Mouse (Mus musculus) adrenal gland, postnatal 36 days (tissue): ENCODE results near the gene Nexn. TPM values are rescaled to one million over a fixed set of nuclear protein-coding genes. Genes with fewer than 3 reads are reported as not detected.
"Not testable (repeated sequence)": the region's sequence is repeated elsewhere in the genome, so short reads cannot be mapped to it uniquely, and the experiment has no call there.

Experiments used
- DNase-seq, 2 experiments: peaks; one replicate each; pipeline ENCODE4 v3.0.0; 2021; ENCODE audit warnings: mixed read lengths in 1 of 2
- long read RNA-seq, 2 experiments: library from polyadenylated mRNA; stranded (forward); transcript quantifications; one replicate each; pipeline ENCODE4 v2.0.0; 2021; ENCODE audit warnings: borderline sequencing depth in 2 of 2
- total RNA-seq, 2 experiments: library from RNA; stranded (reverse); gene quantifications; 2 replicates each; pipeline ENCODE4 v1.2.3; 2021

Nexn gene
- total RNA-seq: 1 to 10 TPM; 2.2 to 3.9 TPM
- long read RNA-seq, experiment 1, partial matches to known transcripts: 0 of 1 reads
- long read RNA-seq, experiment 1, other reads (novel, unspliced or antisense): 1 of 1 reads
- long read RNA-seq, experiment 2: 0 reads

DNA sequence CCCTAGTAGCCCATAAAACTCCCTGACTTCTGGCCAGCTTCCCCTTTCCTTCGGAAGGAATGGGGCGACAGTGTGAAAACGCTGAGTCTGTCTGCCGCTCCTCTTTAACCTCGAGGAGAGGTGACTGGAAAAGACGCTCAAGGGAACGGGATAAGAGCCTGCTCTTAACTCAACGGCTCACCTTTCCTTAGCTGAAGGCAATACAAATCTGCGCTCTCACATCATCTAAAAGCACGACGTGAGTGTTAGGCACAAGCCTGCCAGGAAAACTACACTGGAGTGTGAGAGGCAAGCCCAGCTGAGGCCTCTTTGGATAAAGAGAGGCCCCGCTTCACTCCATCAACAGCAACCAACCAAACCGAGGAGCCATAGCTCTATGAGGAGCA, at the start of gene Nexn:
Nexn (minus strand) TSS at position 315 of the 386 bp plus-strand sequence.
- no peak for DNase-seq

DNA sequence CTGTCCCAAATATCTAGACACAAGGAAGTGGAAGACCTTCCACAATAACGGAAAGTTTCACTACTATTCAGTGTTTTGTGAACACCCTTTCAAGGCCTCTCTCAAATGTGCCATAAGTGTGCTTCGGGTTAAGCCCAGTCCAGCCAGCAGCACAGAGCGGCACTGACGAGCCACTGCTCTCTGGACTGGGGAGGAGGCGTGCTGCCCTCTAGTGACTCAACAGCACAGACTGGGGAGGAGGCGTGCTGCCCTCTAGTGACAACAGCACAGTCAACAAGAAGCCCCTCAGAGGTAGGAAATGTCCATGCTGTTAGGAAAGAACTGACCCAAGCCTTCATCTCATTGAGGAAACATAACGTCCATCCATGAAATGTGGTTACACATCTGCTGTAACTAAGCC, 49.5 kb upstream of the Nexn start:
- peak; percentile 87 to 91 for DNase-seq

GRCm38 (mm10) chr3:152314666-152315065, 48.5 kb upstream of the Nexn start:
- not testable (repeated sequence) for DNase-seq

DNA sequence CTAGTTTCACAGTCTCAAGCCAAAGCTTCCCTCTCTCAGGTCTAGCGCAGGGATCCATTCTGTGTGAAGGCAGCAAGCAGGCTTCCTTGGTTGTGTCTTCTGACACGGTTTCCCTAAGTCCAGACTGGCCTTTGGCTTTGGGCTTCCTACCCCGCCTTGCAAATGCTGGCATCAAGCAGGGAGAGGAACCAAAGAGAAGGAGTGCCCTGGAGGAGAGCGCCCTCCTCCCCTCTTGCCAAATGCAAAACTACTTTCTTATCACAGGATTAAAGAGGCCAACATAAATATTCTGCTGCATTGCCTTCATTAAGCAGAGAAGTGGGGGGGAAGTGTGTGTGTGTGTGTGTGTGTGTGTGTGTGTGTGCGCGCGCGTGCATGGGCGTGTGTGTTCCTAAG, 43.1 kb upstream of the Nexn start:
- DNase-seq: no peak

- peak; percentile 23 to 30 for DNase-seq
Measured at GRCm38 (mm10) chr3:152308485-152309249, 42.5 kb upstream of the Nexn start.

DNA sequence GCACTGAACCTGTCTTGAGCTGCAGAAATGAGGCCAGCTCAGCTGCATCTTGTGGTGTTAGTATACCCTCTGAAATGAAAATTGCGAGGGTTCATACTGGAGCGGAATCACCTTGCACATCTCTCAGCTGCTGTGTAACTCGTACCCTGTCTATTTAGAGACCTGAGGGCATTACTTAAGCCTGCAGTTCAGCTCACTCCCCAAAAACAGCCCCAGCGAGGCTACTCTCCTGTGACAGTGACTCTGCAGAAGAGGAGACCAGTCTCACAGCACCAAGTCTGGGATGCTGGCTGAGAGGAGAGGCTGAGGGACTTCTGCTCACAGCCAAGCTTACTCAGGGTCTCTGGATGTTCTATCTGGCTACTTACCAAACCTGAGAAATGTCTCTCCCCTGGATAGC, 39.8 kb upstream of the Nexn start:
- DNase-seq: no peak

GRCm38 (mm10) chr3:152305080-152305479, 38.9 kb upstream of the Nexn start:
- no peak for DNase-seq

GRCm38 (mm10) chr3:152304093-152304815, 38.1 kb upstream of the Nexn start:
- DNase-seq: no peak

GRCm38 (mm10) chr3:152302991-152303390, 36.8 kb upstream of the Nexn start:
- DNase-seq: no peak

DNA sequence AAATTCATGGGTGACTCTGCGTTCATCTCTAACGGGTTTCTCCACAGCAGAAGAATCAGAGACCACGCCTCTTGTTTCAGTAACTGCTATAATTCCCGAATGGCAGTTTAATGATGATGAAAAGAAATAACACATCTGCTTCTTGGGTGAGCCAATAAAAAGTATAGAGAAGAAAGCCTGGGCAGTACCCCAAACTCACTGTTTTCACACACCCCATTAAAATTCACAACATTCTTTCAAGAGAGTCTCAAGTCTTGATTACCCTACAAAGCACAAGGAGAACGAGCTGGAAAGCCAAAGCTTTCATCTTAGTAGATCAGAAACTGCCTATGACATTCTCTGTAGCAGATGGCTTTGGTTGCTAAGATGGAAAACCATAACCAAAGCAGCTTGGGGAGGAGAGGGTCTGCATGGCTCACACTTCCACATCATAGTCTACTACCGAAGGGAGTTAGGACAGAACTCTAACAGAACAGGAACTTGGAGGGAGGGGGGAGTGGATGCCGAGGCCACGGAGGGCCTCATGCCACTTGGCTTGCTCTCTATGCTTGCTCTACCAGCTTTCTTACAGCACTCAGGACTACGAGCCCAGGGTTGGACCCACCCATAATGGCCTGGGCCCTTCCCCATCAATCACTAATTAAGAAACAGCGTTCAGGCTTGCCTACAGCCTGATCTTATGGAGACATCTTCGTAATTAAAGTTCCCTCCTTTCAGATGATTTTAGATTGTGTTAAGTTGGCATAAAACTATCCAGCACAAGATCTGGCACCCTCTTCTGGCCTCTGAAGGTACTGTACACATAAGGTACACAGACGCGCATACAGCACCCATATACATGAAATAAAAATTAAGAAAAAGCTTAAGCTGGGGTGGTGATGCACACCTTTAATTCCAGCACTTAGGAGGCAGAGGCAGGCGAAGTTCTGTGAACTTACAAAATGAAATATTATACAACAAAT, 34.5 kb upstream of the Nexn start:
- no peak for DNase-seq

- no peak for DNase-seq
Measured at GRCm38 (mm10) chr3:152295896-152296295, 29.7 kb upstream of the Nexn start.

- DNase-seq: no peak
Measured at GRCm38 (mm10) chr3:152294400-152294799, 28.2 kb upstream of the Nexn start.

- no peak for DNase-seq
Measured at GRCm38 (mm10) chr3:152293530-152294181, 27.5 kb upstream of the Nexn start.

DNA sequence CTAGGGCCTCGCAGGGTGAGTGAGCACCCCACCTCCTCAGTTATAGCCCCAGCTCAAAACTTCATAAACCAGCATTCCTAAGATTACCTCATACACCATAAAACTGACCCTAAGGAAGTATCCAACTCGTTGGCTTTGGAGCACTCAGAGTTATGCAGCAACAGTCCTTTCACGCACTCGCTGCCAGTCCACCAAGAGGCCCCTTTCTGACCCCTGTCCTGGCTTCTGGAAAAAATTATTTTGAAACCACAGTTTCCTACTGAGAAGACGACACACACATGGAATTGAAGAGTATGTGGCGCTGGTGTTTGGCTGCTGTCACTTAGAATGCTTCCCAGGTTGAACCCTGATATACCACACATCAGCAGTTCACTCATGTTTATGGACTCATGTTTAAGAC, 25.7 kb upstream of the Nexn start:
- no peak for DNase-seq

DNA sequence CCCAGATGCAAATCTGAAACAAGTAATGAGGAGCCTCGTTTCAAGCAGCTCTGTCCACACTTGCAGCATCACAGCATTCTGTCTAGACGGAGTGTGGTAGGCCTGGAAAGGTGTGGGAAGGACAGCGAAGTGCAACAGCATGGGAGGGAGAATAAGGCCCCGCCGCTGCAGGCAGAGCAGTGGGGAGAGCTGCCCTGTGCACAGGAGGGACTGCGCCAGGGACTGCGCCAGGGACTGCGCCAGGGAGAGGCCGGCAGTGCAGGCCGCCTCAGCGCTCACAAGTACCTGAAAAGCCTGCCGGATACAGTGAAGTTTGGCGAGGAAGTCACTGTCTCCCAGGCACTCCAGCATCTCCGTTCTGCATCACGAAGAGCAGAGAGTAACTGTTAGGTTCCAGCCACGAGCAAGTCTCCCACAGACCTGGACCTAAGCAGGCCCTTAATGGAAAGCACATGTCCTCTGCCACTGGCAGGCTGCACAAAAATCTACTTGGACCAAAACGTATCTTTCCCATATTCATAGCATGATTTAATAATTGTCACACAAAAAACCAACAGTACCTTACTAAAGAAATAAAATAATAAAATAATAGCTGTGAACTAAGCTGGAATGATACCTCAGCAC, 24.1 kb upstream of the Nexn start:
- DNase-seq: no peak

DNA sequence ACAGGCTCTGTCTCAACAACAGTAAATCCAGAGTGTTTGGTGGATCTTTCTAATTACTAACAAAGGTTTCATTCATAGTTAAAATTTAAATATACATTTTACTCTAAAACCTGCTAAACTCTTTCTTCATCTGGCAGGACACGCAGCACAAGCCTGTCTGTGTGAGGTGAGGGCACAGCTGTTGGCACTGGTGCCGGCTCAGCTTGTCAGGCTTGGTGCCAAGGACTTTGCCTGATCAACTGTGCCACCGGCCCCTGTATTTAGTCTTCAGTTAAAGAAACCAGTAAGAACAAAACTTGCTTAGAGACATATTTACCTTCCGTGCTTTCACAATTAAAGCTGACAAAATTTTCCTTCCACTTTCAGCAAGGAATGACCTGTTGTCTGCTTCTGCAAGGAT, 22.6 kb upstream of the Nexn start:
- DNase-seq: peak; percentile 73 to 76

DNA sequence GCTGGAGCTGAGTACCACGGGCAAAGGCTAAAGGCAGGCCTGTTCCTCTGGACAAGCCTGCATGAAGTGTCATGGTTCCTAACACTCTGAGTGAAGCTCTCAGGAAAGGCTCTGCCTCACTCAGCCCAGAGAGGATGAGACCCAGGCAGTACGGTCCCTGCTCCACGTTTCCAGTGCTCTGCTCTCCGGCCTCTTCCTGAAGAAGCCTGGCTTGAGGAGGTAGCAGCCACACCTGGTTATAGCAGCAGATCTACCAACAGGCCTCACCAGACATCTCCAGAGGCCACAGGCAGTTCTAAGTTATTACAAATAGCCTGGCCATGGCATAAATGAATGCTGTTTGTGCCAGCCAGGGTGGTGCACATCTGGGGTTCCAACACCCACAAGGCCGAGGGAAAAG, 22.1 kb upstream of the Nexn start:
- DNase-seq: no peak

DNA sequence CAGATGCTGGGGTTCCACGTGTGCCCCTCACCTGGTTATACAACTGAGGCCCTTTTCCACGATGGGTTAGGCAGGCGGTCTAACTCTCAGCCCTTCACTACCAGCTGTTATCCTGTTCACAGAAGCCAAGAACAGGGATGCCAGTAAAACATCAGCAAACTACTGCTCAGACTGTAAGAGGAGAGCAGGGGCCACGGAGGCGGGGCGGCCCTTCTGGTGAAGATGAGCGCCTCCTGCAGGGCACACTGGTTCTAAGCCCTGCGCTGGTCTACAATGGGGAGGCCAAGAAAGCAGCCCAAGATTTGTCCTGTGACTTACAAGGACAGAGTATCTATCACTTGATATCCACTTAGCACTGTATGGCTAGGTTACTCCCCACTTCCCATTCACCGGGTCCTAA, 21.7 kb upstream of the Nexn start:
- no peak for DNase-seq

DNA sequence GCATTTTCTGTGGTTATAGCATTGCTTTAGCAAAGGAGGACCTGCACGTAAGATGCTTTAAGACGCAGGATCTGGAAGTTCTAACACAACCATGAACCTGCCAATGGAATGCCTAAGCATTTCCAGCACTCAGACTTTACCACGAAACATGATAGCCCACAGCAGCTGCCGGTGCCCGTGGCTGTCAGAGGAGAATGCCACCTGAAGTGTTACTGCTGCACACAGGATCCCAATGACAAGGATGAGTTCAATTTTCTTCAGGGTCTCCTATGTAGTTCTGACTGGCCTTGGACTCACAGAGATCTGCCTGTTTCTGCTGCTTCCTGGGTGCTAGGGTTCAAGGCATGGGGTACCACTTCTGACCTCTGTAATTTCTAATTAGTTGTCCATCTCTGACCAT, 18.6 kb upstream of the Nexn start:
- DNase-seq: no peak

GRCm38 (mm10) chr3:152284306-152284705, 18.2 kb upstream of the Nexn start:
- no peak for DNase-seq

DNA sequence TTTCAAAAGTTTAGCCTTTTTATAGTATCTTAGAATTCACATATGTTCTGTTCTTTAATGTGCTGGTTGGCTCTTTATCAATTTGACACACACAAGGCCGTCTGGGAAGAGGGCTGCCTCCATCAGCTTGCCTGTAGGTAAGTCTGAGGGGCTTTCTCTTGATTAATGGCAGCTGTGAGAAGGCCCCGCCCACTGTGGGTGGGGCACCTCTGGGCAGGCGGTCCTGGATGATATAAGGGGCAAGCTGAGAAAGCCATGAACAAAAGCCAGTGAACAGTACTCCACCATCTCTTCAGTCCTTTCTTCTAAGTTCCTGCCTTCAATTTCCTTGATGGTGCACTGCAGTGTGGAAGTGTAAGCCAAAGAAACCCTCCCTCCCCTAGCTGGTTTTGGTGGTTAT, 16.0 kb upstream of the Nexn start:
- DNase-seq: no peak
